Mouse (Mus musculus): ENCODE measurements at regions not wholly inside any gene's neighbourhood (a gene's known extent, or its start where the extent isn't known, plus 50 kb on each side); places are given as distances from the start of the nearest gene placed in this dataset.
"Not testable (repeated sequence)": the region's sequence is repeated elsewhere in the genome, so short reads cannot be mapped to it uniquely, and the experiment has no call there.

DNA sequence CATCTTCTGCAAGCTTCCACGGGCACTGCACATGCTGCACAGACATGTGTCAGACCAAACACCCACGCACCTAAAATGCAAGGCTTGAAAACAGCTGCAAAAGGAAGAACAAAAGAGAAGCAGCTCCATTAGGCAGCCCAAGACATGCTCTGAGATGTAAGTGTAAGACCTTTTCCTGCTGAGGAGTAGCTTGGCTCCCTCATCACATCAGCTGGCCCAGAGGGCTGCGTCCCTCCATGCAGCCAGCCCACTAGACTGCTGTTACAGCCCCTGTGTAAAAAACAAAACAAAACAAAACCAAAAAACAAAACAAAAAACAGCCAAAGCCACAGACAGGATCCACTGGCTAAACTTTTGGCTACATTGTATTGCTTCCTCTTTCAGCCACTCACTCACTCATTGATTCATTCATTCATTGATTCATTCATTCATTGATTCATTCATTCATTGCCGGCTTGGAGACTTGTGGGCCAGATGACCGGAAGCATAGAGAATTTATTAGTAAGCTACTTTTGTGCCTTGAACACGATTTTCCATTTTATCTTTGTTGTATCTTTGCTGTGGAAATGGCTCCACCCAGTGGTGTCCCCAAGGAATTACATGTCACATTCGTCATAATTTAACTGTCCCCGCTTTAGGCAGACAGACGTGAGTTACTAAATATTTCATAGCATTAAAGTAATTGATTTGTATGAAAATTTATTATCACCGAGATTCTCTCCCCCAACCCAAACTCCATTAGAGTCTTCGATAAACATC is 133.7 kb upstream of the Dapk1 start:
- peak in 1 of 2 experiments; percentile 42 for DNase-seq (ENCODE audit: low spot score in 2 of 2)

DNA sequence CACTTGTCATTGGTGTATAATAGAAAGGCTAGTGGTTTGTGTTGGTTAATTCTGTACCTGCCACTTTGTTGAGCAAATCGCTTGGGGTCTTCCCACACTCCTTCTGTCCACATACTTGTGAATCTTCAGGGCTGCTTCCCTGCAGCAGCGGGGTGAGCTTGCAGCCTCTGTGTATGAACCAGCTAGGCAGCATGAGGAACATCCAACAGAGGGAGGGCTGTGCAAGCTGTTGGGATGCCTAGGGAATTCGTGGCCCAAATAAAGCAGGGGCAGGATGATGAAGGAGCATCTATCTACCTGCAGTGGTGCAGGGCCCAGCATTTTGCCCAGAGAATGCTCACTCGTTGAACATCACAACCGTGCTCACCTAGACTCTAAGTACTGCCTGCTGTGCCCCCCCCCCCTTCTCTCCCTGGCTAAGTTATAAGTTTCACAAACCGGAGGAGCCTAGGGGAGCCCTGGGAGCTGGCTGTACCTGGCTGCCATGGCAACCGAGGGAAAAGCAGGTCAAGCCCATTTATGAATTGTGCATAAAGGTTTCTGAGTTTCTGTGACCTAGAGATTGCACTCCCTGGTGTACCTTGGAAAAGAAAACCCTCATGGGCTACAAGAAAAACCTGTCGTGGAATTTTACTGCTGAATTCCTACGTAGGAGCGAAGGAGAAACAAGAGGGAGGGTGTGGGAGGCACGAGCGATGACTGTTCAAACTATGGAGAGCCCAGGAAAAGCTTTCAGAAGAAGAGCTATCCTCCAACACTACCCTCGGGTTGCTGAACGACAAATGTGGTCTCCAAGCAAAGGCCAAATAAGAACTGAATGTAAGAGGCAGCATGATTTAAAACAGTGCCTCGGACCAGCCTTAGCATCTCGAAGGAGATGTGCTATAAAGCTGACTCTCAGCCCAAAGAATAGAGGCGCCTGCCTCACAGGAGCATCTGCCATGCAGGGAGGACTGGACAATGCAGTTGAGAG is 131.0 kb upstream of the Dapk1 start:
- DNase-seq (ENCODE audit: low spot score in 2 of 2): no peak

DNA sequence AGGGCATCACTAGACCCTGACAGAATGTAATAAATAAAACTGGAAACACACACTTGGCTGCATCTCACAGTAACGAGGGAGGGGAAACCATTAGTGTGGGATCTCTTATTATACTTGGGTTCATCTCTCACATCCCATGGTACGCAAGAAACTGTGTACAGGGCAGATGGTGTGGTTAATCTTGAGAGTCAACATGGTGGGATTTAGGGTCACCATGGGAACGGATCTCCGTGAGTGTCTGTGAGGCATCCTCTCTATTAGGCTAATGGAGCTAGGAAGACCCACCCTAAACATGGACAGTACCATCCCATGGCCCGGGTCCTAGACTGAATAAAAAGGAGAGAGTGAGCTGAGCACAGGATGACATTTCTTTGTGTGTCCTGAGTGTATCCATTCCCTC is 130.1 kb upstream of the Dapk1 start:
- no peak for DNase-seq (ENCODE audit: low spot score in 2 of 2)

DNA sequence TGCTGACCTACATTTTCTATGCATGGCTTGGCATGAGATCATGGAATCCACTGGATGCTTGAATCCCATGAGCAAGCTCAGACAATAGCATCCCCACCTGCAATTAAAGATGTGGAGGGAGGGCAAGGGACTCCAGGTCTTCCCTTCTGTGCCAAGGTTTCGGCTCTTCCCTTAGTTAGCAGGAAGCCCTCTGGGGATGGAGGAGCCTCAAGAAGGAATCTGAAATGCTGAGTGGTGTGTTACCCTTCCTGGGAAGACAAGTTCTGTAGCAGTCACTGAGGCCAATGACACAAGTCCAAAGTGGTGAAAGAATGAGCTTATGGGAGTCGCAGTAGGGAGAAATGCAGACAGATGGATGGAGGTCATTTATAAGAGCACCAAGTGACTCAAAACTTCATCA is 125.4 kb upstream of the Dapk1 start:
- no peak for DNase-seq (ENCODE audit: low spot score in 2 of 2)

DNA sequence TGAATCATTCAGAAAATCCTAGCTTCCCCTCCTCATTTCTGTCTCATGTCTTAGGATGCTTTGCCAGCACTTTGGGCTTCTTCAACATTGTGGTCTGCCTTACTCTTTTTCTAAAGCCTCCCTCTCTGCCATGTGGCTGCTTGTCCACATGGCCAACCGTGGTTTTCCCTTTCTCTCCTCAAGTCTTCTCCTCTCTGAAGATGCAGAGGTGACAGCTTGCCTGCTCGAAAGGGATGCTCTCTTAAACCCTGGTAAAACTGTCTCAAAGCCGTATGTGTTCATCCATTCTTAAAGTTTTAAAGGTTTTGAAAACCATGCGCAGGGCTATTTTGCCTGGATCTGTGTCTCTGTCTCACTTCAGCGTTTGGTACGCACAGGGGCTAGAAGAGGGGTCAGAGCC is 123.4 kb upstream of the Dapk1 start:
- DNase-seq (ENCODE audit: low spot score in 2 of 2): no peak

DNA sequence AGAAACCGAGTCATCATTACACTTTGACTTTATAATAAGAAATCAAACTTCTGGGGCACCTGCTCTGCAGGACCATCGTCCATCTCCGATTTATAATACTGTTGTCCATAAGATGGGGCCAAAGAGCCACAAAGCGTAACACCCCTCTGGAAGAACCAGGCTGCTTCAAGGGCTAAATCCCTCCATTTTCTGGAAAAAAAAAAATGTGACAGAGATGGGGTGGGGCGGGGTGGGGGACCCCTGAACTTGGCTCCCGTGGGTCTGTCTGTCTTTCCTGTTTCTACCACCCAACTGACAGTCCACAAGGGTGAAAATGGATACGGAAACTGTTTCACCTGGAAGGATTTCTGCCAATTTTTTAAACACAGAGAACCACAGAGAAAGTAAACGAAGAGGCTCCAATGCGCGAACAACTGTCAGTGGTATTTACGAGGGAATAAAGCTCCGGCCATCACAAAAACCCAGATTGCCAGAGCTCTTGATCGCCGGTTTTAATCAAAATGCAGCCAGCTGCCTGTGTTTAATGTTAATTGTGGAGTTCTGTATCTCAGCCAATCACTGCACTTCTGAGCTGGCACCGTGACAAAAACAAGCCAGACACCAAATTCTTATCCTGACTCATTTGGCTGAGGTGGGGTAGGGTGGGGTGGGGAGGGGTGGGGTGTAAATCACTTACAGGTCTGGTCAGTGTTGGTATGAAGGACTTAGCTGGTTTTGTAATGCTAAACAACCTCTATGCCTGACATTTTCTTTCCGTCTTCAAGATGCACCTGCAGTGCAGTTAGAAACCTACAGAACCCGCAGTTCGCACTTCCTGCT is 122.5 kb upstream of the Dapk1 start:
- peak; percentile 40 to 72 for DNase-seq (ENCODE audit: low spot score in 2 of 2)

DNA sequence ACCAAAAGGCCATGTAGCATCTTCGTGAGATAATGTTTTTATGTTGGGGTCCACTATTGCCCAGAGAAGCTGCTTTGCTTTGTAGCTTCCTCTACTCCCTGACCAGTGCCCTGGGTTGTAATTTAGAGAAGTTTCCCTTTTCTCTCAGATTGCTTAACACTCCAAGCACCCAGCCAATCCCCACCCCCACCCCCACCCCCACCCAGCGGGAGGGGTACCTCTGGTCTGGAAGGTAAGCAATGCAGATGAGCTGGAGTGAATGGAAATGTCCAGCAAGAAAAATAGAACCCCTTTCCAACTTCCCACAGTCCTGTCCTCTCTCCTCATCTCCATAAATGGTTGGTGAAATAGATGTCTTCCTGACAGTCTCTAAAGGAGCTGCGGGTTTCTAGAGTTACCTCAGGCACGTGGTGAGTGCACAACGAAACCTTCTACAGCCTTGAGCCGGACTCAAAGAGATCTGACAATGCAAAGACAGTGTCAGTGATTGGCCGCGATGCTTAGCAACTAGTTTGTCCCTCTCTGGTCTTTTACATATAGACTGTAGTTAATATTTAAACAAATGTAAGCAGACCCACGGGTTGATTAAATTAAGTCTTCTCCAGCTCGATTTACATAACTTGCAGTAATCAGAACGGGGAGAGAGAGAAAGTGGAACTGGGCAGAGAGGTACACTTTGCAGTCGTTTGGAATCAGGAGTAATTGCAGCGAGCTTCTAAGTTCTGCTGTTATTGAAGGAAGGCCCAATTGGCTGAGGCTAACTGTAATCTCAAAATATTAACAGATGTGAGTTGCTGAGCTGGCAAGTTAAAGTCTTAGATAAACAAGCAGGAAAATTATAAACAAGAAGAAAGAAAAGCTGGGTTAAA is 121.7 kb upstream of the Dapk1 start:
- DNase-seq (ENCODE audit: low spot score in 2 of 2): no peak

DNA sequence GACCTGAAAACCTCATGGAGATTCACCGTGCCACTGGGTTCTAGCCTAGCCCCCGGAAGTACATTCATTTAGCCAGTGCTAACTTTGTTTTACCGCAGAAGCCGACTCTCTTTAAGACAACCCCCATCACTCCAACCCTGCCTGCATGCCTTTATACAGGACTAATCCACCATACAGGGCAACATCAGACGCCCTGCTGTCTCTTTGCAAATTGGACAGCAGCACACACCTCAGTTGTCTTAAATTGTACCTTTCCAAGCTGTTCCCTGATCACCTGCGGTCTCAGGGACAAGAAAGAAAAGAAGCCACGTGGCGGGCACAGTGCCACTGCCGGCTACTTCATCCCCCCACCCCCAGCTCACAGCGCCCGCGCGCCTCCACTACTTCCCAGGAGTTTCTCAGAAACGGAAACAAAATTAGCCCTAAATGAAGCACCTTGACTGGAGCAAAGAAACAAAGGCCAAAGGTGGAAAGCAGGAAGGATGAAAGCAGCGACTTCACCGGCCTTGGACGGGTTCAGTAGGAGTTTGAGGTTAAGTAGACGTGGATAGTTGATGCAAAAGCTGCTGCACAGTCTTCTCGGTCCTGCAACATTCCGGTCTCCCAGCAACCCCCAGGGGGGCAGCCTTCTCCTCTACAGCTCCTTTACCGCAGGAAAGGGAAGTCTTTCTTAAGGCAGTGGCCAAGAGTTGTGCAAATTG is 120.9 kb upstream of the Dapk1 start:
- no peak for DNase-seq (ENCODE audit: low spot score in 2 of 2)

DNA sequence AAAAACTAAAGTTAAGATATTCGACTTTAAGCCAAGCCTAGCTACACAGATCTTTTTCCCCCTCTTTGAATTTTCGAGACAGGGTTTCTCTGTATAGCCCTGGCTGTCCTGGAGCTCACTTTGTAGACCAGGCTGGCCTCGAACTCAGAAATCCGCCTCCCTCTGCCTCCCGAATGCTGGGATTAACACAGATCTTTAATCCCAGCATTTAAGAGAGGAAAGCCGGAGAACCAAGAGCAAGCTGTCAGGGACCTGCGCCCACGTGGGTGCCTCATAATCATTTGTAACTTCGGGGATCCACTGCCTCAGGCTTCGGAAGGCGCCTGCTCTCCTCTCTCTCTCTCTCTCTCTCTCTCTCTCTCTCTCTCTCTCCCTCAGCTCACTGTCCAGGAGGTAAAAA is 120.3 kb upstream of the Dapk1 start:
- DNase-seq (ENCODE audit: low spot score in 2 of 2): not testable (repeated sequence)

DNA sequence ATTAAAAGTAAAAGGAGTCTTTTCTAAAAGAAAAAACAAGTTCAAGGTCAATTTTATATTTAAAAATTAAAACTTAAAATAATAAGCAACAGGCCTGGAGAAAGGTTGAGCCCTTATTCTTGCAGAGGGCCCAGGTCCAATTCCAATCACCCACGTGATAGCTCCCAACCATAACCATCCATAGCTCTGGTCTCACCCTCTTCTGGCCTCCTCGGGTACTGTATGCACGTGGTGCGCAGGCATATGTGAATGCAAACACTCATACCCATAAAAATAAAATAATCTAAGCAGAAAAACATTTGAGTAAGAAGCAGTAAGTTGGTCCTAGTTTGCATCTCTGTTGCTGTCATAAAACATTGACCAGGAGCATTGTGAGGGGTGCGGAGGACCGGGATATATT is 119.8 kb upstream of the Dapk1 start:
- no peak for DNase-seq (ENCODE audit: low spot score in 2 of 2)

DNA sequence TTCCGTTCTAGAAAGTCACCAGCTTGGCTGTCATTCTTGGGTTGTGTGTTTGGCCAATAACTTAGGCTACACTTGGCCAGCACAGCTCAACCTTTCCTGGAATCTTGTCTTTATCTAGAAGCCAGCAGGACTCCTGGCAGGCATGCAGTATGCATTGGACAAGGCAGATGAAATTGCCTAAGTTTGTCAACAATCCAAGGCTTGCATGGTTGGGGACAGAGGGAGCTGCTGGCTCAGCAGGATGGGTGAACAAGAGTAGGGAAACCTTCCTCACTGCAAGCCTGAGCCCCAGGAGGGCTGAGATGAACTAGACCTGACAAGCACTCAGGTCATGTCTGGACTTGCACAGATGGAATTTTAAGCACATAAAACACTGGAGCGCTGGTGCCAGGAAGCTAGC is 115.6 kb upstream of the Dapk1 start:
- peak in 1 of 2 experiments; percentile 44 for DNase-seq (ENCODE audit: low spot score in 2 of 2)

DNA sequence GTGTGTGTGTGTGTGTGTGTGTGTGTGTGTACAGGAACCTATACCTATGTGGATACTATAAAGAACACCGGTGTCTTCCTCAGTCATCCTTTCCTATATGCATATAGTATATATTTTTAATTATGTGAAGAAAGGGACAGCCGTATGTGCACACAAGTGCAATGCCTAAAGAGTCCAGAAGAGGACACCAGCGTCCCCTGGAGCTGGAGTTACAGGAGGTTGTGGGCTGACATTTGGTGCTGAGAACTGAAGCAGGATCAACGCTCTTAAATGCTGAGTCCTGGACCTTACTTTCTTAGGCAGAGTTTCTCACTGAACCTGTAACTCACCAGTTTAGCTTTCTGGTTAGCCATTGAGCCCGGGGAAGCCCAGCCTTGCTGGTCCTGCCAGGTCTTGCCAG is 114.9 kb upstream of the Dapk1 start:
- no peak for DNase-seq (ENCODE audit: low spot score in 2 of 2)

DNA sequence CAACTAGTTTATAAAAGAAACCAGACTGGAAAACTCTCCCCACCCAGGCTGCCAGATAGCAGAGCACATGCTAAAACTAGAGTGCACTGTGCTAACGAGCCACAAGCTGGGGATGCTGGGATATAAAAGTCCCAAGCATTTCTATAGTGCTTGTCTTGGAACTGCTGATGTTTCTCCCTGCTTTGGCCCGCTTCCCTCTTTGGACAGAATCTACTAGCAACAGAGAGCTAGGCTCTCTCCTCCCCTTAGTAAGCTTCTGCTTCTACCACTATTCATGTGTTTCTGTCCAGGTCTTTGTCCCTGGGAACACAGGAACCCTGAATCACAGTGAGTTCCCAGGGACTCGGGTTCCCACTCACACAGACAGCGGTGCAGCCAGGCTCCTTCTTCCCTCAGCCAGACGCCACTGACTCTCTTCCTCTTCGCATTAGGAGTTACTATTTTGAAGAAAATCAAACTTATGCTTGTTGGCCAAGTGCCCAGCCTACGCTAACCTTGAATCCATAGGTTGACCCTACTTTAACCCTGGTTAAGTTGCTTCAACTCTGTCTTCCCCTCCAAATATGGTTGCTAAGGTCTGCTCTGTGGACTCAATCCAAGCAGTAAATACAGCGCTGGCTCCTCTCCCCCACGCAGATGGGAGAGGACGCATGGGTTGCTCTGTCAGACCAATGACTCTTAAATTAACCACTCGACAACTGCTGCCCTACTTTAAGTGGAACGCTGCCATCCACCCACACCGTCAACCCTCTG is 113.4 kb upstream of the Dapk1 start:
- peak in 1 of 2 experiments; percentile 52 for DNase-seq (ENCODE audit: low spot score in 2 of 2)

DNA sequence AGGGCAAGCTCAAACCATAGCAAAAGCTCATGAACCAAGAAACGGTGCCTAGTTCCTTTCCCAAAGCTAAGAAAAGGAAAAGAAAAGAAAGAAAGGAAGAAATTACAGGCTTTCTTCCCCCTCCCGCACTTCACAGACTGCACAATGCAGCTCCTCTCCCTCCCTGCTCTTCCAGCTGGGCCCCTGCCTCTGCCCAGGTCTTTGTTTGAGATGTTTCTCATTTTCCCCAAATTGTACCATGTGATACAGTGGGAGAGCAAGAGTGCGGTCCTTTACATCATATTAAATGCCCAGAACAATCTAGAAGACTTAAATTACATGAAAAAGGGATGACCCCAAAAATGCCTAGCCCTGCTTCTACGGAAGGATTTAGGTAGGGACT is 112.9 kb upstream of the Dapk1 start:
- no peak for DNase-seq (ENCODE audit: low spot score in 2 of 2)

DNA sequence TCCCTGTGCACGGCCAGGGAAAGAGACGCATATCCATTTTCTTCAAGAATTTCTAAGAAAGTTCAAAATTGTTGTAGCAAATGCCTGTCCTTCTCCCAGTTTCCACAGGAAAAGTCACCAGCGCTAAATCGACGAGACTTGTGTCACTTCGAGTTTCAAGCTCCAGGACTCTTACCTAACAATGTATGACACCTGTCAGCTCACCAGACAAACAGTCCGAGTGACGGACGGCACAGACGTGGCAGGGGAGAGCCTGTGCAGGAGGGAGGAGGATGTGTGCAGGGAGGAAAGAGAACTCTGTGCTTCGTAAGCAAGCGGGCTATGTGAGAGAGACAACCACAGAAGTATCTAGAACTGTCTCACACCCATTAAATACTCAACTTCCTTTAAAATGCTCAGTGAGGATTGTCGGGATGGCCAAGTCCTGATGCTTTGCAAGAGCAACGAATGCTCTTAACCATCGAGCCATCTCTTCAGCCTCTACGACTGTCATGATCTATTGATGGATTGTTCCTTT is 109.7 kb upstream of the Dapk1 start:
- no peak for DNase-seq (ENCODE audit: low spot score in 2 of 2)

DNA sequence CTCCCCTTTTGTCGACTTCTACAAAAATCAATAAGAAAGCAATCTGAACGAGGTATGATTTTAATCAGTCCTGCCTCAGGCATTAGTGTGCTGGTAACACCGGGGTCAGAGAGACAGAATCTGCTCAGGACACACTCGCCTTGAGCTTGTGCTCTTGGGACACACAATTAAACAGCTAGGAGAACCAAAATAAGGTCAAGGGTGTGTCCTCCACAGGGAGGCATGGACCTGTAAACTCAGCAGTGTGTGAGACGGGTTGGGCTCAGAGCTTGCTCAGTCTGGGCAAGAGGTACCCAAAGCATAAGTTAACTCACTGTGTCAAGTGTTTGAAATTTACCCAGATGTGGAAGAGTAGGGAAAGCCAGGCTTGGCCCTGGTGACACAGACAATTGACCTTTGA is 107.9 kb upstream of the Dapk1 start:
- no peak for DNase-seq (ENCODE audit: low spot score in 2 of 2)

DNA sequence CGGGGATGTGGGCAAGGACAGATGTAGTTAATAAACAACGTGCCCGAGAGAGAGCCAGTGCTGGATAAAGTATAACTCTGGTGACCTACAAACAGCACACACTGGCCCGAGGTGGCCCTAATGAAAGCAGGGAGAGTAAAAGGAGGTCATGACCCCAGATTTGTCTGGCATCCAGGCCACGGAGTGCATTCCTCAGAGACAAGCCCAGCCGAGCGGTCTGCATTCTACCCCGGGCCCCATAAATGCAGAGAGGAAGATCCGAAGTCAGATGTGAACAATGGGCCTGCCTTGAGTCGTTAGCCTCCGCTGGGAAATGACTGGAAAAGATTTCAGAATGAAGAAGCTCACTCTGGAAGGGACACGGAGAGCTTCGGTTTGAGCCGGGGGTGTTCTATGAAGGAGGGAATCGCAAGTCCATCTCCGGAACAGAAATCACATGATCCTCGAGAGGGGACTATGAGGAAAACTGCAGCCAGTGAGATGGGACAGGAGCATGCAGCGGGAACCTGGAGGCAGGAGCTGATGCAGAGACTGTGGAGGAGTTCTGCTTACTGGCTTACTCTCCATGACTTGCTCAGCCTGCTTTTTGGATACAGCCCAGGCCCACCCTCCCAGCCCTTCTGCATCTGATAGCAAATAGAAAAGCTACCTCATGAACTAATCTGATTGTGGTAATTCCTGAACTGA is 103.9 kb upstream of the Dapk1 start:
- no peak for DNase-seq (ENCODE audit: low spot score in 2 of 2)

DNA sequence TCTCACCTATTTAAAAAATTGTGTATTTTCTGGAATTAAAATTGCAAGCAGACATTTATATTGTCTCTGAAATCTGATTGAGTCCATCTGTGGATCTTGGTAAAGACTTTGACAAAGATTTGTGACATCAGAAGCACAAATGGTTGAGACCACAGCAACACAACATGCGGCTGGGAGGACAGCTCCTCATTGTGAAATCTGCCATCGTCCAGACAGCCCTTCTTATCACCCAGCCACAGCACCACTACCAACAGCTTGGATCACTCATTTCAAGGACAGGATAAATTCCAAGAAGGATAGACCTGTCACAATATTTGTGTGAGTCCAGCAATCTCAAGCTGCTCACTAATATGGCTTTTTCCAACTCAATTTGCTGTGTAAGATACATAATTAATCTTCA is 97.6 kb upstream of the Dapk1 start:
- DNase-seq (ENCODE audit: low spot score in 2 of 2): no peak

DNA sequence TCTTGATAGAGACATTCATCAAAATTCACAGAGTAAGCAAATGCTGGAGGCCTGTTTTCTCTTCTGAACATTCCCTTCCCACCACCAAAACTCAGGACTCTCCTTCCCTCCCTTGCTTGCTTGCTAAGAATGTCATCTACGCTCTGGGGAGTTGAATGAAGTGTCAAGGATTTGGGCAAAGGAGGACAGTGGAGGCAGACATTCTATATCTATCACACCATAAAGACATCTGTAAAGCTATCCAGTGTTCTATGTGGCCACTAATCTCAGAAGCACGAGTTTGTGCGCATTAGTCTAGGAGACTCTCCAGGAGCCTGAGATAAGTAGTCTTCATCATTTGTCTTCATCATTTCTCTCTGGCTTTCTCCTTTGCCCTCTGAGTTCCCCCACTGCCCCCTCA is 94.1 kb upstream of the Dapk1 start:
- no peak for DNase-seq (ENCODE audit: low spot score in 2 of 2)
